7 mouse cellular contexts compared by ENCODE assay signal in genomic region chr5:125058267-125058668, GRCm38 (mm10). TPM values are rescaled to one million over a fixed set of nuclear protein-coding genes. Genes with fewer than 3 reads are reported as not detected.
A peak's percentile ranks its signal among the peaks of the same experiment; 100 is the strongest.
DNase-seq lines count a peak whose midpoint lies in the region; ATAC-seq and TF ChIP-seq lines count a peak whose summit lies in the region.

No protein-coding gene starts in this region.

- no peak for TF ChIP-seq EP300 in heart, adult 2 months (IDR thresholded peaks at IDR 0.05; ENCODE audit: insufficient read depth, low read depth, low read length)

- WGBS in bone marrow, adult 2 months = 2% methylated on average over 29 of the region's 29 CpGs
- WGBS in embryonic facial prominence, embryonic 11.5 days = under 1% methylated on average over 25 of the region's 29 CpGs
- 1% methylated on average over 28 of the region's 29 CpGs for WGBS in heart, adult 2 months

- no peaks in the 10 kb centered on the region for H3K27me3 ChIP-seq in embryonic facial prominence, embryonic 11.5 days (ENCODE audit: control insufficient read depth, insufficient read depth, low read length)
- H3K27me3 ChIP-seq in heart, adult 2 months (ENCODE audit: control insufficient read depth, insufficient read depth, low read length) = no peaks in the 10 kb centered on the region

- intact Hi-C loops in heart, adult 2 months (cut with DNase I) = loop anchor here (2.0 to 5.0 kb wide), 3 partner anchors 17 to 209 kb away; no protein-coding TSS in a partner anchor
- intact Hi-C loops in left cerebral cortex, postnatal 4 days (cut with DNase I) = loop anchor here (10.0 kb wide), 1 partner anchor 207 kb away; no protein-coding TSS in a partner anchor

- H3K9me3 ChIP-seq in embryonic facial prominence, embryonic 11.5 days (replicated peaks; ENCODE audit: control insufficient read depth, low read length) = no peaks in the 10 kb centered on the region

- TF ChIP-seq POLR2A in bone marrow, adult 2 months (IDR thresholded peaks at IDR 0.05; ENCODE audit: borderline replicate concordance, control insufficient read depth, low read depth, low read length) = no peak
- TF ChIP-seq POLR2A in heart, adult 2 months (IDR thresholded peaks at IDR 0.05; ENCODE audit: insufficient read depth, low read depth, low read length) = peak; percentile 37; the same call in 1 of the 2 replicates

- peaks cover 20% of the 10 kb centered on the region for H3K4me1 ChIP-seq in bone marrow, adult 2 months (ENCODE audit: control insufficient read depth, insufficient read depth, low read length)
- H3K4me1 ChIP-seq in embryonic facial prominence, embryonic 11.5 days (ENCODE audit: control insufficient read depth, insufficient read depth, low read length) = peaks cover 19% of the 10 kb centered on the region
- peaks cover 20% of the 10 kb centered on the region for H3K4me1 ChIP-seq in heart, adult 2 months (ENCODE audit: control insufficient read depth, insufficient read depth, low read length)

- no peak for ATAC-seq in embryonic facial prominence, embryonic 11.5 days (replicated peaks; ENCODE audit: insufficient number of reproducible peaks, low FRiP score, low TSS enrichment, low read depth)
- peak; percentile 47 for ATAC-seq in megakaryocyte progenitor cell, adult 5-6 weeks (replicated peaks; ENCODE audit: poor library complexity)

- DNase-seq in embryonic facial prominence, embryonic 11.5 days (ENCODE audit: low spot score) = peak; percentile 24
- peak; percentile 83 to 87 for DNase-seq in heart, adult 2 months
- peak; percentile 81 for DNase-seq in kidney, adult 18-20 months
- peak; percentile 88 for DNase-seq in left cerebral cortex, postnatal 4 days
- peak; percentile 93 for DNase-seq in skeletal muscle tissue, adult 2 months (ENCODE audit: low read depth, low spot score)

- no peak for TF ChIP-seq CTCF in bone marrow, adult 2 months (IDR thresholded peaks at IDR 0.05; ENCODE audit: control insufficient read depth, insufficient read depth, low read length)
- no peak for TF ChIP-seq CTCF in heart, adult 2 months (IDR thresholded peaks at IDR 0.05)

- no peaks in the 10 kb centered on the region; the same call in 1 of the 2 replicates for H3K36me3 ChIP-seq in embryonic facial prominence, embryonic 11.5 days (replicated peaks; ENCODE audit: control insufficient read depth, insufficient read depth, low read depth, low read length)
- H3K36me3 ChIP-seq in heart, adult 2 months (ENCODE audit: control insufficient read depth, insufficient read depth, low read length) = no peaks in the 10 kb centered on the region

- H3K4me3 ChIP-seq in bone marrow, adult 2 months (replicated peaks; ENCODE audit: control insufficient read depth, low read depth, low read length) = peak overlapping the region; percentile 43
- peak overlapping the region; percentile 9; the same call in 1 of the 2 replicates for H3K4me3 ChIP-seq in embryonic facial prominence, embryonic 11.5 days (ENCODE audit: low read depth, low read length)
- peak overlapping the region; percentile 54 for H3K4me3 ChIP-seq in heart, adult 2 months

- H3K4me2 ChIP-seq in embryonic facial prominence, embryonic 11.5 days (ENCODE audit: low read depth, low read length) = peak overlapping the region; percentile 47

- H3K27ac ChIP-seq in bone marrow, adult 2 months (ENCODE audit: control insufficient read depth, insufficient read depth, low read depth, low read length, poor library complexity) = peak overlapping the region; percentile 39; the same call in 1 of the 2 replicates
- no peak overlapping the region; the same call in 1 of the 2 replicates for H3K27ac ChIP-seq in embryonic facial prominence, embryonic 11.5 days (replicated peaks; ENCODE audit: low read depth, low read length)
- peak overlapping the region; percentile 88 for H3K27ac ChIP-seq in heart, adult 2 months

- no peaks in the 10 kb centered on the region; the same call in 1 of the 2 replicates for H3K79me2 ChIP-seq in heart, adult 2 months (replicated peaks; ENCODE audit: control insufficient read depth, insufficient read depth, low read length)

- H3K9ac ChIP-seq in embryonic facial prominence, embryonic 11.5 days (replicated peaks; ENCODE audit: low read length) = peak overlapping the region; percentile 37
- peak overlapping the region; percentile 67 for H3K9ac ChIP-seq in heart, adult 2 months (ENCODE audit: low read depth, low read length)

RNA-seq across cellular contexts. Expression of gene Rflna, which starts 55.2 kb away (rescaled TPM):
- polyA plus RNA-seq in bone marrow, adult 2 months (2011; ENCODE audit: insufficient read depth, insufficient read length, low replicate concordance, missing spikeins) = not detected in 2 replicates
- 7.2 and 10.3 TPM in 2 replicates for polyA plus RNA-seq in embryonic facial prominence, embryonic 11.5 days (2014; fragmentation: Nextera tagmentation; extraction: Ambion mirVana)
- total RNA-seq in heart, adult 2 months (2021) = under 1 TPM; 0.13 to 0.39 TPM
- polyA plus RNA-seq in heart, adult 2 months (2012; rRNA removed) = 0.78 and 0.85 TPM in 2 replicates
- total RNA-seq in left cerebral cortex, postnatal 4 days (2021) = 1 to 10 TPM; 2.0 to 2.1 TPM
- total RNA-seq in megakaryocyte progenitor cell, adult 5-6 weeks (2015) = not detected in 2 replicates
- not detected in 2 replicates for total RNA-seq in megakaryocyte progenitor cell, adult 5-6 weeks (2017)

Comparison
In these comparisons a context has a peak if more than half of its experiments do, and no peak if none do; other contexts are left out.
1. DNase-seq: peak in every context shown above with its lines; median percentile 93 in skeletal muscle tissue, adult 2 months; 88 in left cerebral cortex, postnatal 4 days; 85 in heart, adult 2 months; 81 in kidney, adult 18-20 months; 24 in embryonic facial prominence, embryonic 11.5 days.